Mouse (Mus musculus) thymus, postnatal 25 days (tissue): ENCODE results near the gene Map3k5.

Experiments
- DNase-seq: peaks from one replicate; pipeline ENCODE4 v3.0.0; 2022

Gene Map3k5

GRCm38 (mm10) chr10:20119504-20120425 is 185.5 kb downstream of the Map3k5 start:
- peak; percentile 80 for DNase-seq

- DNase-seq: no peak
Measured at GRCm38 (mm10) chr10:20121981-20122380, 187.7 kb downstream of the Map3k5 start.

DNA sequence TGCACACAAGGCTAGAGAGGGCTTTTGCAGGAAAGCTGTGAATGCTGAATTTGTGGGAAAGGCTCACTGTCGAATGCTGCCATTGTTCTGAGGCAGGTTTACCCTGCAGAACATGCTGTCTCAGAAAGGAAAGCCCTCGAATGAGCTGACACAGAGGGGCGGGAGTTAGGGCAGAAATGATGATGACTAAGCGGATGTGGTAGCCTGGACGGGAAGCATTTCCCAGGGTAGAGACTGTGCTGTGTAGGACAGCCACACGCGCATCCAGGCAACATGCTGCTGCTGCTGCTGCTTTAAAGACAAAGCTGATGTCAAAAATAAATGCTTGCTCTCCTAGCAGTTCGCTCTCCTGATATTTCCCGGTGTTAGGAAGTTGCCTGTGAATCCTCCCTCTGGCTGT is 189.1 kb downstream of the Map3k5 start:
- peak; percentile 72 for DNase-seq

DNA sequence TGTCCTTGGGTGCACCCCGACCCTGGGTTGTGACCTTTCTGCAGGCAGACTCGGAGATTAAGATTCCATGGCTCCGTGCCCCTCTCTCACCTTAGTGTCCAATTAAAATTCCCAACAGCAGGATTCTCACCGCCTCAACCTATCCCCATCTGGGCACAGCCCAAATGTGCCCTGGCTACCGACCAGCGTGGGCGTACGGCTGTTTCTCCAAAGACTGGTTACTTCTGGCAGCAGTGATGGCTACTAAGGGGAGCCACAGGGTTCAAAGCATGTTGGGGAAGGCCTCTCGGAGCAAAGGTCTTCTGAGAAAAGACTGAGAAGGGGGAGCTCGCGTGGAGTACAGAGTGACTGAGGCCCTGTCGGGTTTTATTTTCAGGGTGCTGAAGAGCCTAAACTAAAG is 190.3 kb downstream of the Map3k5 start:
- no peak for DNase-seq

DNA sequence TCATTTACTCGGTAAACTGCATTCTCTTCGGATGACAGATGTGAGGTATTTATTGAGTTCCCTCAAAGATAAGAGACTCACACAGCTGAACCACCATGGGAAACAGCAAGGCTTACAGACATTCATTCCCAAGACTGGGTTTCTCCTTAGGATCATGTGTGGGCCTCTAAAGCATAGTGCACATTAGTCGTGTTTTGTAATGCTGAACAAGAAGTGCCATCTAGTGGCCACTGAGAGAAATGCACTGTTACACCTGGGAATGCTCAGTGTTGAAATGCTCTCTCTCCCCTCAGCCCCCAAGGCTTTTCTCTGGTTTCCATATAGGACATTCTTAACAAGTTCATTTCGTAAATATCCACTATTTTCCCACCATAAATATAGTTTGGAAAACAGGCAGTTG is 191.0 kb downstream of the Map3k5 start:
- peak; percentile 72 for DNase-seq

GRCm38 (mm10) chr10:20132933-20133652 is 198.8 kb downstream of the Map3k5 start:
- no peak for DNase-seq

- DNase-seq: peak; percentile 23
Measured at GRCm38 (mm10) chr10:20135350-20136058, 201.2 kb downstream of the Map3k5 start.

DNA sequence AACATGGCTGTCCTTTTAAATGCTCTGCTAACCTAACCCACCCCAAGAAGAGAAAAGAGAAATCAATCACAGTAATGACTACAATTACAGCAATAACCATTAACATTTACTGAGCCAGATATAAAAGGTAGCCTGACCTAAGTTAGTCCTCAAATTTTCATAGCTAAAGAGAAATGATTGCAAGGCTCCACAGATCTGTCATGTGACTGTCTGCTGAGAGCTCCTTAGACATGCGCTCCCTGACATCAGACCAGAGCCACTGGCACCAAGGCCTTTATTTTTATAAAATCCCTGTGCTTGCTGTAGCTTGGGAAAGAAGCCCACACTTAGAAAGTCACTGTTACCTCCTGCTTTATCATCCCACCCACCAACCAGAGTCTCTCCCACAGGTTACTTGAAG is 202.2 kb downstream of the Map3k5 start:
- DNase-seq: no peak

DNA sequence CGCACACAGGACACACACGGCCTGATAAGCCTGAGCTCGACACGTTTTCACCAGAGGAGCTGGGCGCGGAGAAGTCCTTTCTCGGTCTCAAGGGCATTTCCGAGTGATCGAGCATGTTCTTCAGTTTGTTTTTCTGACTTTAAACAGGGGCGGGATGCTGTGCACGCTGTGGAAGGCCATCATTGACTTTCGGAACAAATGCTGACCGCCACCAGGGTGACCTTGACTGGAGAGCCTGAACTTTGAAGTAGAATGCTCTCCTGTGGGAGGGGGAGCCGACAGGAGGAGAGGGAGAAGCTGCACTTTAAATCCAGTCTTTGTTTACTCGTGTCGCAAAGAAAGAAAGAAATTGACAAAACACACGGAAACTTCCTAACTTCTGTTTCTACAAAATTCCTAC is 207.1 kb downstream of the Map3k5 start:
- DNase-seq: no peak

DNA sequence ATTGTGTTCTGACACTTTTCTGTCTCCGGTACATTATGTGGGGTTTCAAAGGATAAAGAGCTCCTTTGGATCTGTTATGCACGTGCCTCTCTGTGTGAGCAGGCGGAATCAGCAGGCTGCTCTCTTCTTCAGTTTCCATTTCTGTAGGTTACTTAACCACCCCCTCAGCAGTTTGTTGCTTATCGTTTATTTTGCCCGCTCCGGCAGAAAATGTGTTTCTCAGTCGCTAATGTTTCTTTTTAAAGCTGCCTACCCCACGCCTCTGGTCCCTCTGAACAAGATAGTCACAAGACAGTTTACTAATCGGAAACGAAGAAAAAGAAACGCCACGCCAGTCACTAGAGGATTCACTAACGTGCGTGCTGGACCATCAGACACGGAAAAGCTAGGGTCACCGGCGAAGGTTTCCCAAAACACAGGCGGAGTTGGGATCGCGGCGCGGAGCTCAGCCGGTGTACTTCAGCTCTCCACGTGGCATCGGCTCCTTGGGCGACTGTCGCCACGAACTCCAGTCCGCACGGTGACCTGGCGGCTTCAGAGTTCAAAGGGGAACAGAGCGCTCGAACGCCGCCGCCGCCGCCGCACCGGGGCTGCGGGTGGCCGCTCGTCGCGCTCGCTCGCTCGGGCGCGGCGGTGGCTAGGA is 214.0 kb downstream of the Map3k5 start, which contains the start of gene Map7:
Gene Map7, plus strand, starts transcription at position 342 of the 643 bp plus-strand sequence.
- no peak for DNase-seq

DNA sequence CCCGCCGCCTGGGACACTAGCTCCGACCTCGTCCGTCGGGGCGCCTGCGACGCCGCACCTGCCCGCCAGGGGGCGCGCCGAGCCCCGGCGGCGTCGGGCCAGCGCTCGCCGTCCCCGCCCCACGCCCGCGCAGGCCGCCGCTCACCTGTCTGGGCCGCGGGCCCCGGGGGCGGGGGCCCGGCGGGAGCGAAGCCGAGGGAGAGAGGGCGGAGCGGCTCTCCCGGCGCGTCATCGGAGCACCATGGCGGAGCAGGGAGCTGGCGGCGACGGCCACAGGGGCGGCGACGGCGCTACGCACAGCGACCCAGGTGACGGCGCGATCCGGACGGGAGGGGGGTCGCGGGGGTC is 214.5 kb downstream of the Map3k5 start:
- peak; percentile 57 for DNase-seq

DNA sequence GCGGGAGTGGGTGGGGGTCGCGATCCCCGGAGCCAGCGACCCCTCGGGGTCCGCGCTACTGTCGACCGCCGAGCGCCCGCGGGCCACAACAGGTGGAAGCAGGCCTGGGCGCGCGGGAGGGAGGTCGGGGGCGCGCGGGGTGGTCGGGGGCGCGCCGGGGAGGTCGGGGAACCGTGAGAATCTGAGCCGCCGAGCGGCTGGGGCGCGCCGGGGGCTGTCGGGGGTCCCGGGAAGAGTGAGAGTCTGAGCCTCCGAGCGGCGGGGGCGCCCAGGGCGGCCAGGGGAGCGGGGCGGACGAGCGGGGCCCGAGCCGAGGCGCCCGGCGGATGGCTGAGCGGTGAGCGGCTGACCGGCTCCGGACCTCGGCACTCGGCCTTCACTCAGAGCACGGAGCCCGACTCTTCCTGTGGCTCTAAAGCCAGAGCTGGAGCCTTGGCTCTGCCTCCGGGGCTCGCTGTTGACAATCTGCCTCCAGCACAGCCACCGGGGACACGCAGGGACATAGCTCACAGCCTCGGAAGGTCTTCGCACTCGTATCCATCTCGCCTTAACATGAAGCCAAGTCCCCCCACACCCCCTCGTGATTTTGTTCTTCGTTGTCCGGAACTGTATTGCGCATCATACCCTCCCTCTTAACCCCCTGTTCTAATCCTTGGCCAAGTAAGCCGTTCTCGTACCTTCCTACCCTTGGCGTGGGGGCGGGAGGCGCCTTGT is 215.0 kb downstream of the Map3k5 start:
- DNase-seq: no peak

DNA sequence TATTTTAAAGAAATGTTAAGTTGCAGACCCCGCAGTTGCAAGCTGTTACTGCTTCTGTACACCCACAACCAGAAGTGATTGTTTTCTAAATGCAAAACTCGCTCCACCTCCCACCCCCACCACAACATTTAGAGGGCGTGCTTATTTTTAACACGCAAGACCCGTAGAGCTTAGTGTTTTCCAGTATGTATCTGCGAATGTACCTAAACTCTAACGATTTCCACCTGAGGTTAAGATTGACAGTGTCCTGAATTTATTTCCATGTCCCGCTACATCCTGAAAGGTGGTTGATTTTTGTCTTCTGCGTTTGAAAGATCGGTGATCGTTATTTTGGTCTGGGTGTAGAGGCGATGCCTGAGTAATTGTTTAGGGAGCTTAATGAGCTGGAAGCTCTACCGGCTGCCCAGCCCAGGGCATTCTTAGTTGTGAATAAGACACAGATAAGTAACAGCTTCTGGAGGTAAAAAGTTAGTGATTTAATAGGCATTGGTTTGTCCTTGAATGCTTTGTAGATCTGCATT is 215.6 kb downstream of the Map3k5 start:
- no peak for DNase-seq

- no peak for DNase-seq
Measured at GRCm38 (mm10) chr10:20152131-20152530, 217.9 kb downstream of the Map3k5 start.

- no peak for DNase-seq
Measured at GRCm38 (mm10) chr10:20153507-20153906, 219.2 kb downstream of the Map3k5 start.

GRCm38 (mm10) chr10:20155401-20155800 is 221.1 kb downstream of the Map3k5 start:
- no peak for DNase-seq

- DNase-seq: no peak
Measured at GRCm38 (mm10) chr10:20157021-20157726, 222.9 kb downstream of the Map3k5 start.

- DNase-seq: no peak
Measured at GRCm38 (mm10) chr10:20158756-20159155, 224.5 kb downstream of the Map3k5 start.

DNA sequence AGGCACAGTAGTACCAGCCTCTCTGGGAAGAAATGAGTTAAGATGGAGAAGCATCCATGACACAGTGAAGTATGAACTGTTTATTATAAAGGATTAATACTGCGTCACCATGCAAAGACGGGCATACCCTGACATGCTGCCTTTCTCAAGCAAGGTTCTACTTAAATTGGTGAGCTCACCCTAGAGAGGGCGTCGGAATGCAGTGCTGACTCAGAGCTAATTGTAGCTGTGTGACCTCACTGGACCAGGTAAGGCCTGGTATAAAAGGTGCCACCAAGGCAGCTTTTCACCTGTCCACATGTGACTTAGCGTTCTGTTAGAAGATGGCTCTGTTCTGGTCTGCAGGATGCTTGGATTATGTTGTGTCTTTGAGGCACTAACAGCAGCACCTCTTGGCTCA is 225.0 kb downstream of the Map3k5 start:
- no peak for DNase-seq

DNA sequence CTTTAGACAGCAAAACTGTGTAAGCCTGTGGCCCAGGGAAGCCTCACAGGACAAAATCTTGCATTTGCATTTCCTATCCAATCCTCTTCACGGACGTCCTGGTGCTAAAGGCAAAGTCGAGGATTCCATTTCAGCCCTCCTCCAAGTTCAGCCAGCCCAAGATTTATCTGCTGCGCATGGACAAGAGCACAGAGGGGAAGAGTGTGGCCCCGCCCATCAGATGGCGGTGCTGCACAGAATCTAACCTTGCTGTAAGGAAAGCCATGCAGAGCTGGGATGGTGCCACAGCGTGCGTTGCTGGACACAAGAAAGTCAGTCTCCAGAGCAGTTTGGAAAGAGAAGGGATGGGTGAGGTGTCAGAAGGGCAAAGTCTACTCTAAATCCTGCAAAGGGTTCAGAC is 226.6 kb downstream of the Map3k5 start:
- DNase-seq: no peak

DNA sequence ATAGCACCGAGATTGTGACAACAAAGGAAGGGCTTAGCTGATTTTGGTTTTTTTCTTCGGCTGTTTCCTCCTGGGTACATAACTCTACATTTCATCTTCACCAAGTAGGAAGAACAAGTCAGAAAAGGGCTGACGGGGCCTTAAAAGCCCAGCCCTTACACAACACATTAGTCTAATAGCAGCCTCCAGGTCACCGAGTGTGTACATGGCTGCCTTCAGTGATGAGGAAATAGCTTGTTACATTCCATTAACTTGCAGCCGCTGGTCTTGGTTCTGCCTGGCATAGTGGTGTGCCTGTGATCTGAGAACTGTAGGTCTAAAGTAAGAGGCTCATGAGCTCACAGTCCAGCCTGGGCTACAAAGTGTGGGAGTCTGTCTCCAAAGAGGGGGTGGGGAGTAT is 230.5 kb downstream of the Map3k5 start:
- DNase-seq: no peak
